9 mouse cellular contexts compared by ENCODE assay signal in genomic region chr9:40537708-40538105, GRCm38 (mm10). TPM values are rescaled to one million over a fixed set of nuclear protein-coding genes. Genes with fewer than 3 reads are reported as not detected.
A peak's percentile ranks its signal among the peaks of the same experiment; 100 is the strongest.
DNase-seq lines count a peak whose midpoint lies in the region; ATAC-seq lines count a peak whose summit lies in the region.
"Had no signal": no experiment of that assay in that cellular context is flagged by ENCODE, and none has a peak within 500 bp of the region (broad histone marks: within the 10 kb centered on the region; RNA-seq: fewer than 3 reads in every experiment).

No protein-coding gene starts in this region.

- no peak overlapping the region for H3K4me3 ChIP-seq in kidney, embryonic 15.5 days (replicated peaks)
- no peak overlapping the region for H3K4me3 ChIP-seq in kidney, embryonic 16.5 days (ENCODE audit: low read length)
- H3K4me3 ChIP-seq in midbrain, embryonic 13.5 days (replicated peaks): no peak overlapping the region
- H3K4me3 ChIP-seq: embryonic facial prominence, embryonic 13.5 days had no signal

- H3K9me3 ChIP-seq in kidney, embryonic 15.5 days (replicated peaks): no peaks in the 10 kb centered on the region
- H3K9me3 ChIP-seq in kidney, embryonic 16.5 days (ENCODE audit: low read length): no peaks in the 10 kb centered on the region
- no peaks in the 10 kb centered on the region for H3K9me3 ChIP-seq in midbrain, embryonic 13.5 days
- H3K9me3 ChIP-seq: embryonic facial prominence, embryonic 13.5 days had no signal

- WGBS in kidney, embryonic 15.5 days: 24% methylated on average over 2 of the region's 2 CpGs
- 28% methylated on average over 2 of the region's 2 CpGs for WGBS in kidney, embryonic 16.5 days
- 29% methylated on average over 2 of the region's 2 CpGs for WGBS in midbrain, embryonic 13.5 days

- no peak overlapping the region for H3K9ac ChIP-seq in kidney, embryonic 15.5 days
- H3K9ac ChIP-seq in kidney, embryonic 16.5 days (replicated peaks; ENCODE audit: low read length): no peak overlapping the region
- H3K9ac ChIP-seq in midbrain, embryonic 13.5 days (replicated peaks): 0 out of 2 replicates have a peak overlapping the region, but pooled peaks have one; percentile 23
- H3K9ac ChIP-seq: embryonic facial prominence, embryonic 13.5 days had no signal

- intact Hi-C loops in gastrocnemius, postnatal 36 days (cut with DNase I): no loop called here

- no peak overlapping the region for H3K27ac ChIP-seq in kidney, embryonic 15.5 days
- H3K27ac ChIP-seq in kidney, embryonic 16.5 days (ENCODE audit: low read length): no peak overlapping the region
- peak overlapping the region; percentile 47; the same call in 1 of the 2 replicates for H3K27ac ChIP-seq in midbrain, embryonic 13.5 days
- H3K27ac ChIP-seq: embryonic facial prominence, embryonic 13.5 days had no signal

- no peaks in the 10 kb centered on the region for H3K36me3 ChIP-seq in kidney, embryonic 15.5 days
- no peaks in the 10 kb centered on the region for H3K36me3 ChIP-seq in kidney, embryonic 16.5 days (ENCODE audit: insufficient read depth, low read length)
- no peaks in the 10 kb centered on the region for H3K36me3 ChIP-seq in midbrain, embryonic 13.5 days
- H3K36me3 ChIP-seq: embryonic facial prominence, embryonic 13.5 days had no signal

- peak; percentile 53 for DNase-seq in kidney, adult 11 months
- peak; percentile 100 for DNase-seq in cerebellum, postnatal 10 days
- peak; percentile 23 to 27 for DNase-seq in gastrocnemius, postnatal 36 days
- no peak for DNase-seq in spleen, adult 18-20 months
- DNase-seq in natural killer cell, adult 2 months (ENCODE audit: low spot score in 2 of 2): no peak

- no peak; the same call in 1 of the 2 replicates for ATAC-seq in kidney, embryonic 15.5 days (replicated peaks; ENCODE audit: low FRiP score)
- peak; percentile 61; the same call in 1 of the 2 replicates for ATAC-seq in kidney, embryonic 16.5 days (ENCODE audit: low FRiP score, low TSS enrichment)
- peak; percentile 85 for ATAC-seq in midbrain, embryonic 13.5 days

- 0 out of 2 replicates have a peak, but pooled peaks cover 1% of the 10 kb centered on the region for H3K27me3 ChIP-seq in kidney, embryonic 15.5 days
- H3K27me3 ChIP-seq in kidney, embryonic 16.5 days (ENCODE audit: insufficient read depth, low read length): no peaks in the 10 kb centered on the region
- no peaks in the 10 kb centered on the region for H3K27me3 ChIP-seq in midbrain, embryonic 13.5 days
- H3K27me3 ChIP-seq: embryonic facial prominence, embryonic 13.5 days had no signal

- H3K4me2 ChIP-seq in kidney, embryonic 15.5 days: no peak overlapping the region
- no peak overlapping the region for H3K4me2 ChIP-seq in kidney, embryonic 16.5 days (replicated peaks; ENCODE audit: low read depth, low read length)
- H3K4me2 ChIP-seq in midbrain, embryonic 13.5 days (replicated peaks): no peak overlapping the region
- H3K4me2 ChIP-seq: embryonic facial prominence, embryonic 13.5 days had no signal

- H3K4me1 ChIP-seq in kidney, embryonic 15.5 days: 0 out of 2 replicates have a peak, but pooled peaks cover 5% of the 10 kb centered on the region
- H3K4me1 ChIP-seq in kidney, embryonic 16.5 days (ENCODE audit: insufficient read depth, low read length): 0 out of 2 replicates have a peak, but pooled peaks cover 2% of the 10 kb centered on the region
- peaks cover 17% of the 10 kb centered on the region for H3K4me1 ChIP-seq in midbrain, embryonic 13.5 days (replicated peaks)
- H3K4me1 ChIP-seq: embryonic facial prominence, embryonic 13.5 days had no signal

RNA-seq across cellular contexts. Expression of gene Gramd1b, which starts 6.5 kb away (rescaled TPM):
- polyA plus RNA-seq in kidney, embryonic 15.5 days (2015; fragmentation: Nextera tagmentation; extraction: Ambion mirVana): 7.3 and 10.2 TPM in 2 replicates
- total RNA-seq in gastrocnemius, postnatal 36 days (2021): 1 to 10 TPM; 6.6 to 8.8 TPM
- polyA plus RNA-seq in kidney, embryonic 16.5 days (2015; fragmentation: Nextera tagmentation; extraction: Ambion mirVana): 11.0 and 13.7 TPM in 2 replicates
- polyA plus RNA-seq in midbrain, embryonic 13.5 days (2015; fragmentation: Nextera tagmentation; extraction: Ambion mirVana): 8.1 and 8.2 TPM in 2 replicates

Comparison
In these comparisons a context has a peak if more than half of its experiments do, and no peak if none do; other contexts are left out.
1. DNase-seq: peak in kidney, adult 11 months (single experiment), cerebellum, postnatal 10 days (2 of 2) and gastrocnemius, postnatal 36 days (2 of 2); none in spleen, adult 18-20 months (0 of 2) and natural killer cell, adult 2 months (0 of 2).